Mouse (Mus musculus) cerebral cortex, adult 2 months (tissue): ENCODE data around the gene Runx1.

Experiments used
- WGBS: fragments of 180-500 bp; shearing (Covaris S2); methylation state at CpG from one replicate; pipeline ENCODE4 v1.1.7; 2018; 5-methylcytosine and 5-hydroxymethylcytosine counted together

The Runx1 gene

GRCm38 (mm10) chr16:92646153-92646552 lies 179.8 kb downstream of the Runx1 start:
- 83% methylated on average over 13 of the region's 13 CpGs for WGBS

- 77% methylated on average over 22 of the region's 22 CpGs for WGBS
Measured at GRCm38 (mm10) chr16:92645423-92646115, 180.4 kb downstream of the Runx1 start.

- WGBS: 71% methylated on average over 15 of the region's 15 CpGs
Measured at GRCm38 (mm10) chr16:92644718-92645422, 181.1 kb downstream of the Runx1 start.

DNA sequence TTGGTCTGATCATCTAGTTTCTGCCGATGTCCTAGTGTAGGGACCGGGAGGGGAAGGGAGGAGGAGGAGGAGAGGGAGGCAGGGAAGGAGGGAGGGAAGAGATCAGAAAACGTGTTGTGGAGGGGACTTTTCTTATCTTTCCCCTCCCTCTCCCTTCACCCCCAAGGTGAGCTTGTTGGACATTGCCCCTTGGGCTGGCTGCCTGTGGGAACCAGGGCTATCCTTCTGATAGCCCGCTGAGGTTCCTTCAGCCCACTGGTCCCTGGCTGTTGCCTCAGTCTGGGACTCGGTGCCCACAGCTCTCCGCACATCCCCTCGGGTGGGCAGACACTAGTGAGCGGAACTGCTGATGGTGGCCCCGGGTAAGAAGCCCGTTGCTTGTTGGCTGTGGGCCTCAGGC lies 181.6 kb downstream of the Runx1 start:
- 88% methylated on average over 10 of the region's 10 CpGs for WGBS

DNA sequence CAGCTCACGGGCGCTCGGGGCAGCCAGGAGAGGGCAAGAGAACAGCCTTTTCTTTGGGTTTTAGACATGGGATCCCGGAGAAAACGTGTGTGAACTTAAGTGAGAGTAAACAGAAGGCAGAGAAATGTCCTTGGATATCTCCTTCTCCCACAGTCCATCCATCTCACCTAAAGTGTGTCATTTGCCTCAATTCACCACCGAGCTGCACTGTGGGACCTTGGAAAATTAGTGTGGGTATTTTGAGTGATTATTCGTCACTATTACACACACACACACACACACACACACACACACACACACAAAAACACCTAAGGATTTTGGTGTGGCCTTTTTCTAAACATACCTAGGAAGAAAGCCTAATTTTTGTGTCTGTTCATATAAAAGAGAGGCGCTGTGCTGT lies 183.7 kb downstream of the Runx1 start:
- WGBS: 88% methylated on average over 8 of the region's 8 CpGs

DNA sequence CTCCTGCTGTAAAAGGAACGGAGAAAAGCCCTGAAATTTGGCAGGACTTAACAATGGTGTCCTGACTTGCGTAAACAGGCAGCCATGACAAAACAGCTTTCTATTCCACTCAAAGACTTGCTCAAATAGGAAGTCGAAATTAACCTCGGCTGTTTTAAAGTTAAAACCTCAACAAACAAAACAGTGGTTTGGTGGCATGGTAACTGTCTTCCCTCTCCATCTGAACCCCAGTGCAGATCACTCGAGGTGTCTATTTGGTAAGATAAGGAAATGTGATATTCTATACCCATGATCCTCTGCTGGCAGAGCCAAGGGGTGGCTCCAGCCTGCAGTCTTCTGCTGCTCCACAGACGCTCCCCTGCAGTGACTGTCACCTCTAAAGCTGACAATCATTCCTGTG lies 184.9 kb downstream of the Runx1 start:
- WGBS: 71% methylated on average over 6 of the region's 6 CpGs

GRCm38 (mm10) chr16:92639093-92639492 lies 186.9 kb downstream of the Runx1 start:
- WGBS: 80% methylated on average over 8 of the region's 8 CpGs

- 80% methylated on average over 5 of the region's 5 CpGs for WGBS
Measured at GRCm38 (mm10) chr16:92637033-92637432, 188.9 kb downstream of the Runx1 start.

GRCm38 (mm10) chr16:92632115-92632763 lies 193.7 kb downstream of the Runx1 start:
- WGBS: 35% methylated on average over 11 of the region's 11 CpGs

- WGBS: 30% methylated on average over 6 of the region's 6 CpGs
Measured at GRCm38 (mm10) chr16:92631637-92632036, 194.3 kb downstream of the Runx1 start.

DNA sequence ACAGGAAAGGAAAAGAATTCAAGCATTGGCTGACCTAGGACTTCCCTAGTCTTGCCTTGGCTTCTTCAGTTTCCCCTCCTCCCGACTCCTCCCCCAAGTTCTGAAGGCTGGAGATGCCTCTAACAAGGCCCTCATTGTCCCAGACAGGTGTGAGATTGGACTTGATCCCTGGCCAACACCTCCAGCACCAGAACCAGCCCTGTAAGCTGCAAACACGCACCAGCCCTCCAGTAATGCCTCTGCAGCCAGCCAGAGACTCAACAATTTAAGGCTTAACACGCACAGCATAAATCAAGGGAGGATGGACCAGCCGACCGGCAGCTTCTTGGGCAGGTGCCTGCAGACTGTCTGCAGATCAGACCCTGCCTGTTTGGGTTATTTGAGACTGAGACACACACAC lies 195.0 kb downstream of the Runx1 start:
- WGBS: 65% methylated on average over 5 of the region's 5 CpGs

DNA sequence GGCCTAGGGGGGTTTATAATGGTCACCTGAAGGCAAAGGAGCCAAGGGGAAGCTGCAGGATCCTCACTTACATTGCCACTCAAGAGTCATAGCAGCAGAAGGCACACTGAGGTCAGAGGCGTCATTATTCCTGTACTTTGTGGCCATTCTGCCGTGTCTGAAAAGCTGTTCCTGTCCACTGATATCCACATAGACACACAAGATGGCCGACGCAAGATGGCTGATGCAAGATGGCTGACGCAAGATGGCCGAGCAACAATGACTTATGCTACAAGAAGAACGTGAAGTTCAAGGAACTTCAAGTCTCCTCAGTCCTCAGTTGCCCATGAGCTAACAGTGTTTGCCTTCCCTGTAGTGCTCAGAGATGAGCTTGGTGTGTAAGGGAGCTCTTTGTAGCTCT lies 196.1 kb downstream of the Runx1 start:
- WGBS: 97% methylated on average over 7 of the region's 7 CpGs

DNA sequence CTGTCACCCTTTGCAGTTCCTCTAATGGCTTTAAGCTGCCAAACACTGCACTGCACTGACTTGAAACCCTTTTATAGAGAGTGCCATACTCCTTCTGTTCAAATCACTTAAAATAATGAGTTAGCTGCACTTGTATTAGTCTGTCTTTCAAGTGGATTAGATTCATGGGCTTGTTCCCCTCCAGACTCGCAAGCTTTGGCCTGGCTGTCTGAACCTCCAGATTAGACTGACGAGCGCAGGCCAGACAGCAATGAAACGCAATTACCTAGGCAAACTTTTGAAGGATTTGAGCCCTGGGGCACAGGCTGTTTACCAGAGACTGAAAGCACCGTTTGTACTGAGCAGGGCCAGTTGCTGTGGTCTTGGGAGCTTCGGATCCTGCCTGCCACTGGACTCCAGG lies 198.7 kb downstream of the Runx1 start:
- WGBS: 77% methylated on average over 6 of the region's 6 CpGs

DNA sequence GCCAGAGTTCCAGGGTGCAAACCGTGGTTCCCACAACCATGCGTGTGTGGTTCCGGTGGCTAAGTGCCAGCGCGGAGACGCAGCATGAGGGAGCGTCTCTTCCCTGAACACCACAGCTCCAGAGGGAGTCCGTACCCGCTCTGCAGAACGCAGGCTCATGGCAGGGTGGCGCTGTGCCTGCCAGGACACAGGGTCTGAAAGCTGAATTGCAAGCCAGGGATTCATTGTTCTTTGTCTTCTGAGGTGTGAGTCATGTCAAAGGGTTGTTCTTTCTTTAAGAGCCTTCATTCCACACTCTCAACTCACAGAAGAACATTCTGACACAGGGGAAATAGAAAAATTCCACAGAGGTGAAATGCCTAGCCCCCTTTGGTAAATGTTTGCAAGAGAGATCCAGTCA lies 202.0 kb downstream of the Runx1 start:
- 82% methylated on average over 11 of the region's 11 CpGs for WGBS

DNA sequence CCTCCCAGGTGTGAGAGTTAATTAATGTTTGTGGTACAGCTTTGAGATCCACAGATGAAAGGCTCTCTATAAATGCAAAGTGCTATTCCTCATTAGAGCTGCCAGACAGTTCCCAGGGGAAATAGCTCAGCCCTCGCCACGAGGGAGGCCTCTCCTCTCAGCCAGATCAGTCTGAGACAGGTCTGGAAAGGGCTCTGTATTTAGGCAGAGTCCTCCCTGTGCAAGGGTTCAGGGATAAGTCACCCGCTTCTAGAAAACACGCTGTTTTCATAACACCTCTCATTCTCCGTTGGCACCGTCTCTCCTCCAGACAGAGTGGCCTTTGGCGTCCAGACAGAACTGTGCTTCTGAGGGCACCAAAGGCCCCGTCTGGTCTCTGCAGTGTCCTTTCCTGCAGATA lies 204.1 kb downstream of the Runx1 start:
- 86% methylated on average over 8 of the region's 8 CpGs for WGBS

DNA sequence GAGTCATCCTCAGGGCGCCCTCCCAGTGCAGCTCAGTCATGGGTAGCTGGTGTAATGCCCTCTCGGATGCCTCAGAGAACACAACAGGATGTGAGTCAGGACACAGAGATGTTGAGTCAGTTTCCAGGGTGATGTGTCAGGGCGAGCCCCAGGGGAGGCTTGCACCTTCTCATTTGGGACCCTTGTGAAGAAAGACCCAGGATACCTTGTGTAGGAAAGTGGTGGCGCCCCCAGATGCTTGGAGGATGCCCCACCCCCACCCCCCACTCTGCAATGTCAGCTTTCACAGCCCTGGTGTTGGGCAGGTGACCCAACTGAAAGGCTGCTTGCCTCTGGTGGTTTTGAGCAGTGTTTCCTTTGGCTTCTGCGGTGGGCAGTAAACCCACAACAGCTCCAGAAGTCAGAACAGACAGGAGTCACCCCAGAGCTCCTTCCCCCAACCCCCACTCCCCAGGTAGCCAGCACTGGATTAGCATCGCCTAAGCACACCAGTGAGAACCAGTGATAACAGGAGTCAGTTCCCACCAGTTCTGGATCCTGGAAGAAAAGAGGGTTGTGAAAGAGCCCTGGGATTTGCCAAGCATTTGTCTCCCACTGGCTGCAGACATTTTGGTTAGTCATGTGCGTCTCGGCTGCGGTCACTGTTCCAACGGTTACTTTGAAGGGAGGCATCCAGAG lies 205.0 kb downstream of the Runx1 start:
- WGBS: 73% methylated on average over 10 of the region's 10 CpGs

- 95% methylated on average over 2 of the region's 2 CpGs for WGBS
Measured at GRCm38 (mm10) chr16:92616839-92617238, 209.1 kb downstream of the Runx1 start.

- WGBS: 95% methylated on average over 15 of the region's 15 CpGs
Measured at GRCm38 (mm10) chr16:92615234-92615799, 210.6 kb downstream of the Runx1 start.

DNA sequence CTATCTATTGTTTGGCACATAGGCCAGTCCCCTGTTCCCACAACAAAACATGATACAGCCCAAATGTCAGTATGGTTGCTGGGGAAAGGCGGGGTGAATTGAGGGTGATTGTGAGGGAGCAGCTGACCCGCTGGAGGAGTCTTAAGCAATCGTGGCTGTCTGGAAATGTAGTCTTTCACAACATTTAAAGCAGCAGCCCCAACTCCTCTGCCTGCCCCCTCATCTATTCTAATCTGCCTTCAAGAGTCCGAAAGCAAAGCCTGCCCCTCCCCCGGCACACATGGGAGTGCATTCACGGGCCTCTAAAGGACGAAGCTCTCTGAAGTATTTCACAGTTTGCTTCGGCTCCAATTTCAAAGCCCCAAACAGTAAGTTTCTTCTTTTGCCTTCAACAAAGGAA lies 213.4 kb downstream of the Runx1 start:
- WGBS: 66% methylated on average over 8 of the region's 8 CpGs

GRCm38 (mm10) chr16:92611641-92612149 lies 214.3 kb downstream of the Runx1 start:
- 69% methylated on average over 12 of the region's 12 CpGs for WGBS

DNA sequence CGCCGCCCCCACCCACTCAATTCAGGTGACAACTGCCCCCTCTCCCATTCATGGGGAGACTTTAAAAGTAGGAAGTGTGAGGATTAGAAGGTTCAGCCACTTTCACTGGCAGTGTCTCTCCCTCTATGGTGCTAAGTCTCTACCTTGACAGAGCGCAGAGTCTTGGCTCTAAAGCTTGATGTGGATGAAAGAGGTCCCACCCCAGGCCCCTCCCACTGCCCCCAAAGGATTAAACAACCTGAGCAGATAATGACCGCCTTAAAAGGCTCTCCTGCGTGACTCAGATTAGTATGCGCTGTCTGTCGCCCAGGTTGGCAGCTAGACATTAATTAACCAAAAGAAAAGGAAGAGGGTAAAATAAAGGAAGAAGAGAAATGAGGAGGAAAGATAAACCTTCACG lies 215.5 kb downstream of the Runx1 start:
- WGBS: 72% methylated on average over 8 of the region's 8 CpGs

GRCm38 (mm10) chr16:92609717-92610077 lies 216.3 kb downstream of the Runx1 start:
- 53% methylated on average over 11 of the region's 11 CpGs for WGBS
